Mouse (Mus musculus) thymus, postnatal 10 days (tissue): Measurements from ENCODE around the gene Slc25a53.
"Not testable (repeated sequence)": the region's sequence is repeated elsewhere in the genome, so short reads cannot be mapped to it uniquely, and the experiment has no call there.

Experiments
- DNase-seq, 2 experiments: peaks; one replicate each; pipeline ENCODE4 v3.0.0; 2021; ENCODE audit warnings: low spot score in 2 of 2

Gene Slc25a53

DNA sequence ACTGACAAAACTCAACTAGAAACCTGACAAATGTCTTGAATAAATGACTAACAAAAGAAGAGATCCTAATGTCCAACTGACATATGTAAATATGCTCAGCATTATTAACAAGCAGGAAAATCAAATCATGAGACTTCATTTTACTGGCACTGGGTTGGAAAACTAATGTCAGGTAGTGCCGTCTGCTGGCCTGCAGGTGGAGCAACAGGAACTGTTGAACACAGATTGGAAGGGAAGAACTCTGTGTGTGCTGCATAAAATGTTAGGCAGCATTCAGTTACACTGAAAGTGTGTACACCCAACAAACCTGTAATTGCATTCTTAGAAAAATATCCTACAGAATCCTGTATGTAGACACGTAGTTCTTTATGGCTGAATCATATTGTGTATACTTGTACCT, 78.4 kb downstream of the Slc25a53 start:
- DNase-seq, result peak in 1 of 2 experiments; percentile 4

- DNase-seq, result not testable (repeated sequence)
These were observed 79.8 kb downstream of the Slc25a53 start for GRCm38 (mm10) chrX:136958300-136958699.

DNA sequence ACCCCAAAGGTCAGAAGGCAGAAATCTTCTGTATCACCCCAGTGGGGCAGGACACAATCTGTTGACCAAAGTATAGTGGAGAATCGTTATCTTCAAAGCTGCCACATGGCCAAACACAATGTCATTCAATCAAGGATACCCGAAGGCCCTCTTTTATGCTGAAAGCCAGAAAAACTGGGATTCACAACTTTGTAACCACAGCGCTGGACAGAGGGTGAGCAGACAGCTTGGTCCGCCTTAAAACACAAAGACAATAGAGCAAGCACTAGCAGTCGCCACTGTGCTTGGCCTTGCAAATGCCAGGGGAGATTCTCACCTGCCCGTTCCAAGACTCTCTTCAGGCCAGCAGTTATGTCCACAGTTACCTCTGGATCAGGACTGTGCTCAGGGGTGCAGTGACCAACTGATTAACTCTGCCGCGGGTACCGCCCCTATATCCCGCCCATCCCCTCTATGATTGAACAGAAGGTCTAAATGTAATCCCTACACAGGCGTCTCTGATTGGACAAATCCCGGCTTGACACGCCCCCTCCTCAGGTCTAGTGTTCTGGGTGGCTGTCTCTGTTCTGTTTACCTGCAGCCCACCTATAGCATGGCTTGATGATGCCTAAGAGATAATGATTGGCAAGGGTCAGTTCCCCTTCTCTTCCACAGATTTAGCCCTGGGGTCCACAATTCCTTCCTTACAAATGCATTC, 80.4 kb downstream of the Slc25a53 start:
- DNase-seq, result peak in 1 of 2 experiments; percentile 59

GRCm38 (mm10) chrX:136937985-136938384, 100.1 kb downstream of the Slc25a53 start:
- DNase-seq, result no peak
